Mouse (Mus musculus) heart, adult 2 months (tissue): ENCODE measurements at regions not wholly inside any gene's neighbourhood (a gene's known extent, or its start where the extent isn't known, plus 50 kb on each side); places are given as distances from the start of the nearest gene placed in this dataset.

Experiments
- CTCF ChIP-seq: fragments of 200-600 bp; IDR thresholded peaks from 2 replicates; pipeline ENCODE4 v1.8.1; 2022; ENCODE audit warnings: antibody characterized with exemption, mild to moderate bottlenecking, moderate library complexity
- EP300 ChIP-seq: fragments of 200-500 bp; IDR thresholded peaks from 2 replicates; pipeline ENCODE4 v1.6.1; 2011; ENCODE audit warnings: low read depth, low read length, control low read depth; ENCODE audit not compliant: insufficient read depth
- POLR2A ChIP-seq: fragments of 200-500 bp; IDR thresholded peaks from 2 replicates; pipeline ENCODE4 v1.6.1; 2011; ENCODE audit warnings: mild to moderate bottlenecking, low read depth, low read length, control low read depth; ENCODE audit not compliant: insufficient read depth

GRCm38 (mm10) chr5:50751358-50751757, 692.6 kb upstream of the Adgra3 start:
- TF ChIP-seq CTCF, result no peak
- no peak for TF ChIP-seq POLR2A
- no peak for TF ChIP-seq EP300
